Mouse (Mus musculus): Measurements from ENCODE around the gene 1700025G04Rik.

DNA sequence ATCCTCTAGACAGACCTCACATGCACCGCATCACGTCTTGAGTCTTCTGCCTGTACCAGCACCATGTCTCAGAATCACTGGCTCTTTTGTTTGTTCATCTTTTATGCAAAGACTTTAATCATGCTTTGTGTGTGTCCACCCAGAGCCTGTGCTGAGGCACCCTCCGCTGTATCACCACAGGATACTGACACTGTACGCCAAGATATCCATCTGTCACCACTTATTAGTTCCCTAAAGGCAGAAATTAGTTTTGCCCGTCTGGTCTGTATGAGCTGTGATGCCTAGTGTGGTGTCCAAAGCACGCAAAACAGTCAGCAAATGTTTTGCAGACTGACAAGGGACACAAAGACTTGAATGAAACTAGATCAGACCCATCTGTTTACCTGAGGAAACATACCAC, 95.7 kb downstream of the 1700025G04Rik start:
- TF ChIP-seq POU5F1 (IDR thresholded peaks at IDR 0.05; ENCODE audit: borderline replicate concordance, low read length) = no peak
- TF ChIP-seq CTCF (conservative IDR thresholded peaks at IDR 0.05; ENCODE audit: low read length) = no peak
